30 mouse cellular contexts compared by ENCODE assay signal in genomic region chr1:186581666-186582065, GRCm38 (mm10).
DNase-seq lines count a peak whose midpoint lies in the region; TF ChIP-seq lines count a peak whose summit lies in the region.
"Had no signal": no experiment of that assay in that cellular context is flagged by ENCODE, and none has a peak within 500 bp of the region (broad histone marks: within the 10 kb centered on the region; RNA-seq: fewer than 3 reads in every experiment).

No protein-coding gene starts in this region.

- no peaks in the 10 kb centered on the region for H3K36me3 ChIP-seq in heart, embryonic 10.5 days
- no peaks in the 10 kb centered on the region for H3K36me3 ChIP-seq in liver, adult 2 months (ENCODE audit: control insufficient read depth, insufficient read depth, low read length)
- H3K36me3 ChIP-seq: embryonic facial prominence, embryonic 12.5 days; forebrain, embryonic 10.5 days; forebrain, embryonic 15.5 days; limb, embryonic 10.5 days; limb, embryonic 15.5 days; liver, embryonic 15.5 days; midbrain, embryonic 10.5 days; midbrain, embryonic 15.5 days had no signal

- no peak for DNase-seq in heart, embryonic 10.5 days (ENCODE audit: low spot score)
- DNase-seq in heart, postnatal 36 days = no peak
- peak; percentile 6 for DNase-seq in liver, adult 2 months (ENCODE audit: extremely low read depth, low read depth, low spot score)
- no peak for DNase-seq in liver
- DNase-seq in lung, postnatal 10 days = peak; percentile 13
- DNase-seq in lung, adult 18-20 months = no peak
- no peak for DNase-seq in kidney, postnatal 36 days
- DNase-seq: adrenal gland, postnatal 25 days; cerebellum, adult 11-12 months; cerebellum, adult 9-11 months; embryo, embryonic 11 days; gastrocnemius, adult 2 months; gastrocnemius, postnatal 36 days; kidney, adult 9 months; kidney, postnatal 10 days; layer of hippocampus, adult 9-11 months; right cerebral cortex, postnatal 25 days; spleen, adult 18-20 months; thymus, adult 18-20 months; thymus, postnatal 25 days had no signal

- H3K4me3 ChIP-seq in heart, embryonic 10.5 days = no peak overlapping the region
- H3K4me3 ChIP-seq in liver, adult 2 months (ENCODE audit: insufficient read depth, low read depth, low read length) = no peak overlapping the region
- H3K4me3 ChIP-seq: embryonic facial prominence, embryonic 12.5 days; forebrain, embryonic 10.5 days; forebrain, embryonic 15.5 days; gastrocnemius, adult 2 months; limb, embryonic 10.5 days; limb, embryonic 15.5 days; liver, embryonic 15.5 days; midbrain, embryonic 10.5 days; midbrain, embryonic 15.5 days had no signal

- no peaks in the 10 kb centered on the region for H3K27me3 ChIP-seq in heart, embryonic 10.5 days (ENCODE audit: insufficient read depth, poor library complexity, severe bottlenecking)
- H3K27me3 ChIP-seq in liver, adult 2 months (ENCODE audit: control insufficient read depth, insufficient read depth, low read length) = no peaks in the 10 kb centered on the region
- H3K27me3 ChIP-seq: embryonic facial prominence, embryonic 12.5 days; forebrain, embryonic 15.5 days; limb, embryonic 15.5 days; liver, embryonic 15.5 days; midbrain, embryonic 15.5 days had no signal

- H3K9me3 ChIP-seq in heart, embryonic 10.5 days = no peaks in the 10 kb centered on the region
- H3K9me3 ChIP-seq: embryonic facial prominence, embryonic 12.5 days; forebrain, embryonic 10.5 days; forebrain, embryonic 15.5 days; limb, embryonic 10.5 days; limb, embryonic 15.5 days; liver, embryonic 15.5 days; midbrain, embryonic 10.5 days; midbrain, embryonic 15.5 days had no signal

- peaks cover 31% of the 10 kb centered on the region for H3K4me1 ChIP-seq in heart, embryonic 10.5 days
- no peaks in the 10 kb centered on the region for H3K4me1 ChIP-seq in liver, adult 2 months (ENCODE audit: control insufficient read depth, insufficient read depth, low read length)
- H3K4me1 ChIP-seq: forebrain, embryonic 10.5 days; forebrain, embryonic 15.5 days; liver, embryonic 15.5 days; midbrain, embryonic 10.5 days; midbrain, embryonic 15.5 days had no signal

- no peak for TF ChIP-seq CTCF in liver, adult 2 months (IDR thresholded peaks at IDR 0.05; ENCODE audit: low read depth, low read length)

- intact Hi-C loops in heart, postnatal 36 days (cut with DNase I) = no loop called here

- no peaks in the 10 kb centered on the region for H3K79me2 ChIP-seq in liver, adult 2 months (ENCODE audit: control insufficient read depth, insufficient read depth, low read length)

- TF ChIP-seq POLR2A in liver, adult 2 months (IDR thresholded peaks at IDR 0.05; ENCODE audit: extremely low read depth, insufficient read depth, low read length) = no peak

- no peak overlapping the region for H3K9ac ChIP-seq in liver, adult 2 months (ENCODE audit: low read depth, low read length)
- H3K9ac ChIP-seq: embryonic facial prominence, embryonic 12.5 days; forebrain, embryonic 15.5 days; hindbrain, embryonic 14.5 days; limb, embryonic 15.5 days; liver, embryonic 15.5 days; midbrain, embryonic 15.5 days had no signal

- H3K27ac ChIP-seq in heart, embryonic 10.5 days = peak overlapping the region; percentile 56; the same call in 1 of the 2 replicates
- H3K27ac ChIP-seq in liver, adult 2 months (replicated peaks; ENCODE audit: insufficient read depth, low read depth, low read length) = no peak overlapping the region
- H3K27ac ChIP-seq: embryonic facial prominence, embryonic 12.5 days; forebrain, embryonic 10.5 days; forebrain, embryonic 15.5 days; gastrocnemius, adult 2 months; hindbrain, embryonic 14.5 days; limb, embryonic 10.5 days; limb, embryonic 15.5 days; liver, embryonic 15.5 days; midbrain, embryonic 10.5 days; midbrain, embryonic 15.5 days; stomach, postnatal 0 days had no signal

- WGBS in heart, embryonic 10.5 days = 70% methylated on average over 2 of the region's 2 CpGs
- WGBS in liver, adult 2 months = 87% methylated on average over 2 of the region's 2 CpGs

Comparison
In these comparisons a context has a peak if more than half of its experiments do, and no peak if none do; other contexts are left out.
1. DNase-seq: peak in liver, adult 2 months (single experiment) and lung, postnatal 10 days (single experiment); none in heart, embryonic 10.5 days (single experiment), heart, postnatal 36 days (0 of 2), liver (single experiment), lung, adult 18-20 months (0 of 2) and kidney, postnatal 36 days (0 of 2).